Mouse (Mus musculus) adrenal gland, adult 2 months (tissue): ENCODE measurements at regions not wholly inside any gene's neighbourhood (a gene's known extent, or its start where the extent isn't known, plus 50 kb on each side); places are given as distances from the start of the nearest gene placed in this dataset.
"Not testable (repeated sequence)": the region's sequence is repeated elsewhere in the genome, so short reads cannot be mapped to it uniquely, and the experiment has no call there.

Experiments used
- DNase-seq: peaks from one replicate; pipeline ENCODE4 v3.0.0; 2021

DNA sequence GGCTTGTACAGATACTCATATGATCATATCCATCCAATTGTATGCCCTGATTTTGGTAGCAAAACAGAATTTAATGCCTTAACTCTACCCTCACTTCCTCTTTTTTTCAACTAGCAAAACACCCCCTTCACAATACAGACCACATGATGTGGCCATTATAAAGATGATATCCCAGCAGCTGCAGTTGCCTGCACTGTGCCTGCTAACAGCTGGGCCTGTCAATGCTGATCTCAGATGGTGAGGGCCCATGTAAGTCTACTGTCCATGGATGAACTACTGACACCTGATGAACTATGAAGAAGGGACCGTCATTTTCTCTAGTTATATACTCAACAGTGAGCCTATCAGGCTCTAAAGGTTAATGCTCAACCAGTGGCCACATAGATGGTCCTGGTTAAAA lies 191.8 kb upstream of the Fmr1 start:
- DNase-seq, result no peak

GRCm38 (mm10) chrX:68492052-68492451 lies 186.3 kb upstream of the Fmr1 start:
- DNase-seq, result not testable (repeated sequence)

DNA sequence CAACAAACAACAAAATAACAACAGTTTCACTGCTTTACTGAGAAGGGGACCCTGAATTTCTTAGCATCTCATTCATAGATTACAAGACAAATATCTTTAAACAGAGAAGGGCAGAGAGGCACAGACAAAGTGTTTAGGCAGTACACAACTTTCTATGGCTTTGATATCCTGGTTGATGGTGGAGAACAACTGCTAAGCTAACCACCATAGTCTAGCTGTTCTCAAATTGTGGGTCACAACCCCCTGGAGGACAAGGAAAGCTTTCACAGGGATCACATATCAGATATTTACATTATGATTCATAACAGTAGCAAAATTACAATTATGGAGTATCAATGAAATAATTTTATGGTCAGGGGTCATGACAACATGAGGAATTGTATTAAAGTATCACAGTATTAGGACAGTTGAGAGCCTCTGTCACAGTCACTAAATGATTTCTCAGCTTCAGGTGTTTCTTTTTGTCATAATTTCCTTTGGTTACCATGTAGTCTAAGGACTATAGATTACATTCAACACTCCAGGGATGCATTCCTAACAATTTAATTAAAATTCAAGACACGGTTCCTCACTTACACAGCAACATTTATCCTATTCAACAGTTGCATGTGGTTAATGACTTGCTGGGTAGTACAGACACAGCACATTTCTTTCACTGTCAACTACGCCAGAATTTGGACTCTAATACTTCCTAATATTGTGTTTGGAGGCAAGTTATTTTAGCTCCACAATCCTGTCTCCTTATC lies 183.8 kb upstream of the Fmr1 start:
- DNase-seq, result no peak

DNA sequence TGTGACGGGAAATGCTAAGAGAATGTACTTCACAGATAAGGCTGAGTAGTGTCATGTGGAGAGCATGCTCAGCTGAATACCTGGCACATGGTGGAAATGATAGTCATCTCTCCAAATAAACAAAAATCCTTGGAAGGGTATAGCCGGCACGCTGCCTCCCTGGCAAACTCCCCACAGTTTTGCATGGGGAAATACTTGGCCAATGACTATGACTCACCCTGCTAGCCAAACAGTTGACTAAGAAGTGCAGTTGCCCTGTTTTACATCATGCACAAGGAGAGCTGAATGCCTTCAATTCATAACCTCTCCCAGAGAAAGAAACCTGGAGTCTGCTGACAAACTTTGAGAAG lies 183.2 kb upstream of the Fmr1 start:
- peak; percentile 19 for DNase-seq

GRCm38 (mm10) chrX:68495751-68496150 lies 182.6 kb upstream of the Fmr1 start:
- no peak for DNase-seq

DNA sequence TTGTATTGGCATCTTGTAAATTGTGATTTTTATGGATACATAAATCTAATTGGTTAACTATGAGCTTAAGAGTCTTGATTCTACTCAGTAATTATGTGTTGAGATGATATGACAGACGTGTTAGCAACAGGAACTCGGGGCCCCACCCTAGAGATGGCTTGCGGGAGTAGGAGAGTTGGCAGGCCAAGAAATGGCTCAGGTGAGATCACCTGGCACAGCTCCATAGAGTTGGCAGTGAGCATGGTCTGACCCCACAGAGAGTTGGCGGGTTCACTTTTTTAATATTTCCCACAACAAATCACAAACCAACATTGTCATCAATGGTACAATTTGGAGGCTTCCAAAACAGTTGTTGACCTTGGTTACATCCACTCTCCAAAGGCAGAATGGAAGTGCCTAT lies 180.5 kb upstream of the Fmr1 start:
- DNase-seq, result no peak

DNA sequence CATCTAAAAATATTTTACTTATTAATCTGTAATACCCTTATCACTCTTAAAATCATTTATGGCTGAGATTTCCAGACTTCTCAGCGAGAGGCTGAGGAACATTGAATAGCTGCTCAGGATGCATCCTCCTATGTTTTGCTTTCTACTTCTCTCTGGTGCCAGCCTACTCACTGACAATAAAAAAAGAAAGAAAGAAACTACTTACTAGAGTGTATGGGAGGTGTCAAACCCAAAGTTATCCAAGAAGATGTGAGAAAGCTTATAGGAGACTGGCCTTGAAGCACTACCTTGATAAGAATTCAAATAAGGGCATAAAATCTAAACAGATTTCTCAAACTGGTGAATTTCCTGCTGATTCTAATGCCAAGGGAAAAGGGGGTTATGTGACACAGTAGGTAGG lies 175.4 kb upstream of the Fmr1 start:
- no peak for DNase-seq

- no peak for DNase-seq
Measured at GRCm38 (mm10) chrX:68507664-68508063, 170.7 kb upstream of the Fmr1 start.

DNA sequence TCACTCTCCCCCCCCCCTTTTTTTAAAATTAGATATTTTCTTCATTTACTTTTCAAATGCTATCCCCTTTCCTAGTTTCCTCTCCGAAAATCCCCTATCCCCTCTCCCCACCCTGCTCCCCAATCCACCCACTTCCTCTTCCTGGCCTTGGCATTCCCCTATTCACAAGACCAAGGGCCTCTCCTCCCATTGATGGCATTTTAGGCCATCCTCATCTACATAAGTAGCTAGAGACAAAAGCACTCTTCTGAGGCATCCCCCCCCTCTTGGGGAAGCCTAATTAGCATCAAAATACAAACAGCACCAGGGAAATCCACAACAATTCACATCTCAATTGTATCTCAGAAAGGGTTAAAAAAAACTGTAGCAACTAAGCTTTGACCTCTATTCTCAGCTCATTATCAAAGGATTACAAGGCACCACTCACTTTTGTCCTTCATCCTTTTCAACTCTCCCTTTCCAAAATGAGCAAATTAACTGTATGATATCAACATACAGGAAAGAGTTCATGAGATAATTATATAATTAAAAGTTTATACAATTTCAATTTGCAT lies 166.1 kb upstream of the Fmr1 start:
- DNase-seq, result no peak

DNA sequence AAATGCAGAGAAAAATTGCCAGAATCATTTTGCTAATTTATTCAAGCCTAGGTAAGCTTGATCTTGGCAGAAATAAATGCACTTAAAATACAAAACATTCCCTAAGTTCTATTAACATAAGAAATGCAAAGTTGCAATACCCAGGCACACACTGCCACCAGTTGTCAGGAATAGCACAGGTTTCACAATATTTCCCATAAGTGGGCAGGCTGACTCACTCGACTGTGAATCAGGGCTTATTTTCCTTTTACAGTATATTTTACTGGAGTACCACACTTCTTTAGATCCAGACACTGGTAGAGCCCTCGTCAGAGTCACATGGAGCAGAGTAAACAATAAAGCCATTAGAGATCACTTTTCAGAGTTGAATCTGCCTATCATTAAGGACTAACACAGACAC lies 131.8 kb upstream of the Fmr1 start:
- no peak for DNase-seq

- no peak for DNase-seq
Measured at GRCm38 (mm10) chrX:68554031-68554430, 124.3 kb upstream of the Fmr1 start.

DNA sequence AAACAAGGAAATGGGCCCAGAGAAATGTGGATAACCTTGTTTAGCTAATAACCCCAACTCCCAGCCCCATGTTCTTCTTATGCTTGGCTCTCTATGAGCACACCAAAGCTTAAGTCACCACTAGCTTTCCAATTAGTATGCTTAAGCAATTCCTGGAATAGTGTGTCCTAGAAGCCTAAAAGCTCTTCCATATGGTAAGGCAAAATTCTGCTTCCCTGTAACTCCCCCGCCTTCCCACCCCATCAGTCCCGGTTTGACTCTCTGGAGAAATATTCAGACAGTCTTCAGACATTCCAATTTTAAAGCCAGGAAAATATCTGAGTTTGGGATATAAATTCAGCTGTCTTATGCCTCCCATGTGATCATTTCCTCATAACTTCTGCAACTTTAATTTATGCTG lies 120.6 kb upstream of the Fmr1 start:
- no peak for DNase-seq

DNA sequence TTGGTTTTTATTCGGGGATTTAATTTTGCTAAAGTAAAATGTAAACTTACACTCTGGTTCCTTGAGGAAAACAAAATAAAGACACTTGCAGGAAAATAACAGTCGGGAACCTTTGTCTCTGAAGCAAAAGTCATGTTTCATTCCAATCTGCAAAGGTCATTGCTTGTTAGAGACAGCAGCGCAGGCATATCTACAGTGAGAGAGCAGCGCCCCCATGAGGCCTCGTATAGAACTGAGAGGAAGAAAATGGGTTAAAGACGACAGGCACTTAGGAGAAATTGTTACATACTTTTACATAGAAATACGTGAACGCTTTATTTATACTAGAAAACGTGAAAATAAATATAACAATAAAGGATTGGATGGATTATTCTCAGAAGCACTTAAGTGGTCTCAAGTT lies 93.1 kb upstream of the Fmr1 start:
- peak; percentile 22 for DNase-seq

GRCm38 (mm10) chrX:68622141-68622540 lies 56.2 kb upstream of the Fmr1 start:
- peak; percentile 3 for DNase-seq
